Mouse (Mus musculus) thymus, adult 2 months (tissue): ENCODE measurements around the gene Hmx2.

Experiments
- CTCF ChIP-seq: fragments of 200-500 bp; IDR thresholded peaks from 2 replicates; pipeline ENCODE4 v1.5.1; 2012; ENCODE audit warnings: mild to moderate bottlenecking, control low read depth, low read length, moderate library complexity, borderline replicate concordance; ENCODE audit not compliant: control insufficient read depth, poor library complexity, insufficient read depth; ENCODE audit errors: extremely low read depth
- POLR2A ChIP-seq: fragments of 200-500 bp; IDR thresholded peaks from 2 replicates; pipeline ENCODE4 v1.6.1; 2012; ENCODE audit warnings: mild to moderate bottlenecking, low read length, control low read depth, moderate library complexity; ENCODE audit not compliant: control insufficient read depth, poor library complexity, insufficient read depth; ENCODE audit errors: extremely low read depth

- TF ChIP-seq CTCF (no peak), POLR2A (no peak)
Measured at GRCm38 (mm10) chr7:131547481-131547880, 1.1 kb upstream of the Hmx2 start.
